Mouse (Mus musculus): ENCODE results near the gene Pkig. TPM values are rescaled to one million over a fixed set of nuclear protein-coding genes. Genes with fewer than 3 reads are reported as not detected.

The Pkig gene
- polyA plus RNA-seq, 1 experiment from 2014 or later = 187 TPM

- Histone ChIP-seq H3K9ac (replicated peaks; ENCODE audit: low read length) (peak overlapping the region; percentile 86), H3K27me3 (ENCODE audit: insufficient read depth, low read length) (no peaks in the 10 kb centered on the region), H3K27ac (ENCODE audit: low read length) (peak overlapping the region; percentile 87), H3K9me3 (ENCODE audit: low read length) (no peaks in the 10 kb centered on the region), H3K4me1 (ENCODE audit: insufficient read depth, low read length) (peaks cover 31% of the 10 kb centered on the region), H3K36me3 (ENCODE audit: insufficient read depth, low read length) (no peaks in the 10 kb centered on the region), H3K4me2 (replicated peaks; ENCODE audit: low read depth, low read length) (peak overlapping the region; percentile 72), H3K4me3 (ENCODE audit: low read length) (peak overlapping the region; percentile 72)
- WGBS = 1% methylated on average over 8 of the region's 8 CpGs
- 0 out of 2 replicates have a peak, but pooled peaks have one; percentile 5 for ATAC-seq (ENCODE audit: low FRiP score, low TSS enrichment)
Measured at GRCm38 (mm10) chr2:163658941-163659340, 755 bp downstream of the Pkig start.

- Histone ChIP-seq H3K4me1 (ENCODE audit: insufficient read depth, low read length) (peaks cover 31% of the 10 kb centered on the region), H3K9me3 (ENCODE audit: low read length) (no peaks in the 10 kb centered on the region), H3K4me3 (ENCODE audit: low read length) (peak overlapping the region; percentile 72), H3K27me3 (ENCODE audit: insufficient read depth, low read length) (no peaks in the 10 kb centered on the region), H3K27ac (ENCODE audit: low read length) (no peak overlapping the region; the same call in 1 of the 2 replicates), H3K36me3 (ENCODE audit: insufficient read depth, low read length) (no peaks in the 10 kb centered on the region), H3K9ac (replicated peaks; ENCODE audit: low read length) (peak overlapping the region; percentile 86), H3K4me2 (replicated peaks; ENCODE audit: low read depth, low read length) (peak overlapping the region; percentile 72)
- WGBS = 75% methylated on average over 12 of the region's 12 CpGs
- no peak for ATAC-seq (ENCODE audit: low FRiP score, low TSS enrichment)
Measured at GRCm38 (mm10) chr2:163659431-163659830, 1.2 kb downstream of the Pkig start.

GRCm38 (mm10) chr2:163660103-163660701 is 2.0 kb downstream of the Pkig start:
- Histone ChIP-seq H3K27ac (ENCODE audit: low read length) (peak overlapping the region; percentile 74; the same call in 1 of the 2 replicates), H3K9me3 (ENCODE audit: low read length) (no peaks in the 10 kb centered on the region), H3K27me3 (ENCODE audit: insufficient read depth, low read length) (no peaks in the 10 kb centered on the region), H3K4me1 (ENCODE audit: insufficient read depth, low read length) (peaks cover 31% of the 10 kb centered on the region), H3K9ac (replicated peaks; ENCODE audit: low read length) (peak overlapping the region; percentile 7; the same call in 1 of the 2 replicates), H3K36me3 (ENCODE audit: insufficient read depth, low read length) (no peaks in the 10 kb centered on the region), H3K4me2 (replicated peaks; ENCODE audit: low read depth, low read length) (no peak overlapping the region), H3K4me3 (ENCODE audit: low read length) (no peak overlapping the region)
- 55% methylated on average over 5 of the region's 5 CpGs for WGBS
- ATAC-seq (ENCODE audit: low FRiP score, low TSS enrichment) = no peak

GRCm38 (mm10) chr2:163661371-163661850 is 3.2 kb downstream of the Pkig start:
- Histone ChIP-seq H3K27me3 (ENCODE audit: insufficient read depth, low read length) (no peaks in the 10 kb centered on the region), H3K4me2 (replicated peaks; ENCODE audit: low read depth, low read length) (no peak overlapping the region), H3K36me3 (ENCODE audit: insufficient read depth, low read length) (no peaks in the 10 kb centered on the region), H3K9me3 (ENCODE audit: low read length) (no peaks in the 10 kb centered on the region), H3K4me3 (ENCODE audit: low read length) (no peak overlapping the region), H3K4me1 (ENCODE audit: insufficient read depth, low read length) (peaks cover 31% of the 10 kb centered on the region), H3K27ac (ENCODE audit: low read length) (peak overlapping the region; percentile 74), H3K9ac (replicated peaks; ENCODE audit: low read length) (no peak overlapping the region; the same call in 1 of the 2 replicates)
- peak; percentile 82 for ATAC-seq (ENCODE audit: low FRiP score, low TSS enrichment)
- 31% methylated on average over 6 of the region's 6 CpGs for WGBS

DNA sequence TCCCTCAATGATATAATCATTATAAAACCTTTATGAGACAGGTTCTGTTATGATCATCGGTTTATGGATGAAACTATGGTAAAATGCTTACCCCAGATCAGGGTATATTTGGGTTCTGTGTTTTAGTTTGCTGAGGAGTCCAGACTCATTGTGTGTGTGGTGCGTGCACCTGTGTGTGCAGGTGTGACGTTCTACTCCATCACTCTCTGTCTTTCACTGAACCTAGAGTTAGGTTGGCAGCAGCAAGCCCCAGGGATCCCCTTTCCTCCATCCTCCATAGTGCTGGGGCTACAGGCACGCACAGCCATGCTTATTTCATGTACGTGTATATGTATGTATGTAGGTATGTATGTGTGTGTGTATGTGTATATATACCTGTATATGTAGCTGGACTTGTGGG is 3.9 kb downstream of the Pkig start:
- 93% methylated on average over 5 of the region's 5 CpGs for WGBS
- H3K27me3 ChIP-seq (ENCODE audit: insufficient read depth, low read length) = no peaks in the 10 kb centered on the region
- no peak for ATAC-seq (ENCODE audit: low FRiP score, low TSS enrichment)
- H3K36me3 ChIP-seq (ENCODE audit: insufficient read depth, low read length) = no peaks in the 10 kb centered on the region
- H3K27ac ChIP-seq (ENCODE audit: low read length) = peak overlapping the region; percentile 74; the same call in 1 of the 2 replicates
- no peak overlapping the region for H3K4me3 ChIP-seq (ENCODE audit: low read length)
- no peaks in the 10 kb centered on the region for H3K9me3 ChIP-seq (ENCODE audit: low read length)
- H3K4me2 ChIP-seq (replicated peaks; ENCODE audit: low read depth, low read length) = 0 out of 2 replicates have a peak overlapping the region, but pooled peaks have one; percentile 10
- no peak overlapping the region for H3K9ac ChIP-seq (replicated peaks; ENCODE audit: low read length)
- peaks cover 31% of the 10 kb centered on the region for H3K4me1 ChIP-seq (ENCODE audit: insufficient read depth, low read length)

GRCm38 (mm10) chr2:163662698-163663221 is 4.6 kb downstream of the Pkig start:
- no peaks in the 10 kb centered on the region for H3K9me3 ChIP-seq (ENCODE audit: low read length)
- no peak overlapping the region for H3K4me2 ChIP-seq (replicated peaks; ENCODE audit: low read depth, low read length)
- no peak overlapping the region for H3K9ac ChIP-seq (replicated peaks; ENCODE audit: low read length)
- no peaks in the 10 kb centered on the region for H3K27me3 ChIP-seq (ENCODE audit: insufficient read depth, low read length)
- no peak overlapping the region for H3K27ac ChIP-seq (ENCODE audit: low read length)
- H3K4me3 ChIP-seq (ENCODE audit: low read length) = no peak overlapping the region
- peaks cover 31% of the 10 kb centered on the region for H3K4me1 ChIP-seq (ENCODE audit: insufficient read depth, low read length)
- no peak for ATAC-seq (ENCODE audit: low FRiP score, low TSS enrichment)
- no peaks in the 10 kb centered on the region for H3K36me3 ChIP-seq (ENCODE audit: insufficient read depth, low read length)
- 62% methylated on average over 2 of the region's 2 CpGs for WGBS

DNA sequence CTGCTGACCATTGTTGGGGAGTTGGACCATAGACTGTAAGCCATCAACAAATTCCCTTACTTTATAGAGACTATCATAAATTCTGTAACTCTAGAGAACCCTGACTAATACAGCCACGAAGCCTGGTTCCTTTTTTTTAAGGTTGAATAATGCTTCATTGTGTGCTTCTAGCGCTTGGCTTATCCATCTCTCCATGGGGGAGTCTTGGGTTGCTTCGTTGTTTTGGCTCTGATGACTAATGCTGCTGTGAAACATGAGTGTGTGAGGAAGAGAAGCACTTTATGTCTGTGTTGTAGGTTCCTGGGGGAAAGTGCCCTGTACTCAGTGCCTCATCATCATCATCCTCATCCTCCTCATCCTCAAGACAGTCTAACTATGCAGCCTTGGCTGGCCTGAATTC is 5.7 kb downstream of the Pkig start:
- no peaks in the 10 kb centered on the region for H3K36me3 ChIP-seq (ENCODE audit: insufficient read depth, low read length)
- H3K27ac ChIP-seq (ENCODE audit: low read length) = no peak overlapping the region
- no peak overlapping the region for H3K4me3 ChIP-seq (ENCODE audit: low read length)
- H3K9ac ChIP-seq (replicated peaks; ENCODE audit: low read length) = no peak overlapping the region
- no peaks in the 10 kb centered on the region for H3K9me3 ChIP-seq (ENCODE audit: low read length)
- H3K4me1 ChIP-seq (ENCODE audit: insufficient read depth, low read length) = peaks cover 31% of the 10 kb centered on the region
- H3K27me3 ChIP-seq (ENCODE audit: insufficient read depth, low read length) = no peaks in the 10 kb centered on the region
- no peak overlapping the region for H3K4me2 ChIP-seq (replicated peaks; ENCODE audit: low read depth, low read length)
- no peak for ATAC-seq (ENCODE audit: low FRiP score, low TSS enrichment)
- 52% methylated on average over 3 of the region's 3 CpGs for WGBS

GRCm38 (mm10) chr2:163667045-163667444 is 8.9 kb downstream of the Pkig start:
- ATAC-seq (ENCODE audit: low FRiP score, low TSS enrichment) = no peak
- 83% methylated on average over 1 of the region's 1 CpGs for WGBS
- H3K36me3 ChIP-seq (ENCODE audit: insufficient read depth, low read length) = no peaks in the 10 kb centered on the region
- no peak overlapping the region for H3K27ac ChIP-seq (ENCODE audit: low read length)
- no peaks in the 10 kb centered on the region for H3K27me3 ChIP-seq (ENCODE audit: insufficient read depth, low read length)
- no peak overlapping the region for H3K9ac ChIP-seq (replicated peaks; ENCODE audit: low read length)
- H3K9me3 ChIP-seq (ENCODE audit: low read length) = no peaks in the 10 kb centered on the region
- no peak overlapping the region for H3K4me3 ChIP-seq (ENCODE audit: low read length)
- H3K4me2 ChIP-seq (replicated peaks; ENCODE audit: low read depth, low read length) = no peak overlapping the region
- peaks cover 6% of the 10 kb centered on the region for H3K4me1 ChIP-seq (ENCODE audit: insufficient read depth, low read length)

DNA sequence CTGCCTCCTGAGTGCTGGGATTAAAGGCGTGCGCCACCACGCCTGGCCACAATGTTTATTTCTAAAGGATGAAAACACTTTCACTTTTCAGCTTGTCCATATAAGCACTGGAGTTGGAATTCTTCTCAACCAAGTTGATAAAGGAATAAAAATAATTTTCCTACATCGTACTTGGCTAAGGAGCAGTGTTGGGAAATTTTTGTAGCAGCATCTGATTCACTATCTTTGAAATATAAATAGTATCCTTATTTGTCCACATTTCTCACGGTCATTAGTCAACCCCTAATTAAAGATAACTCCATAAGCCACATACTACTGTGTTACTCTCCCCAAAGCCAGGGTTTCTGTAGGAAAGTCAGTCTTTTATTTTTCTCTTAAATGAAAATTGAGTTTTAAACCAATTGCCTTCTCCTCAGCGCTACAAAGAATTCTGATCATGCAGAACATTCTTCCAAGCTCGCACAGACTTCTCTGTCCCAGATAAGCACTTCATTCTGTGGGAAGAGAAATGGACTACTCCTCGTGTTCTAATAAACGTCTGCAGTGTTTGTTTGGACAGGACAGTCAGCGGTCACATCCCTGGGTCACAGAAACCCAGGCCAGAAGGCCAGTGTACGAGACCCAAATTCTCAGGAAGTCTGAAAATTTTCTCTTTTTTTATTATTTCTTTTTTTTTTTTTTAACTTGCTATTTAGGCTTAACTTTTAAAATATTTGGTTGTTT is 12.8 kb downstream of the Pkig start:
- H3K9me3 ChIP-seq (ENCODE audit: low read length) = no peaks in the 10 kb centered on the region
- no peak overlapping the region for H3K9ac ChIP-seq (replicated peaks; ENCODE audit: low read length)
- no peaks in the 10 kb centered on the region for H3K27me3 ChIP-seq (ENCODE audit: insufficient read depth, low read length)
- no peak overlapping the region for H3K4me3 ChIP-seq (ENCODE audit: low read length)
- peak overlapping the region; percentile 53; the same call in 1 of the 2 replicates for H3K27ac ChIP-seq (ENCODE audit: low read length)
- peaks cover 28% of the 10 kb centered on the region for H3K4me1 ChIP-seq (ENCODE audit: insufficient read depth, low read length)
- no peak overlapping the region for H3K4me2 ChIP-seq (replicated peaks; ENCODE audit: low read depth, low read length)
- 72% methylated on average over 11 of the region's 11 CpGs for WGBS
- no peak for ATAC-seq (ENCODE audit: low FRiP score, low TSS enrichment)
- no peaks in the 10 kb centered on the region for H3K36me3 ChIP-seq (ENCODE audit: insufficient read depth, low read length)

DNA sequence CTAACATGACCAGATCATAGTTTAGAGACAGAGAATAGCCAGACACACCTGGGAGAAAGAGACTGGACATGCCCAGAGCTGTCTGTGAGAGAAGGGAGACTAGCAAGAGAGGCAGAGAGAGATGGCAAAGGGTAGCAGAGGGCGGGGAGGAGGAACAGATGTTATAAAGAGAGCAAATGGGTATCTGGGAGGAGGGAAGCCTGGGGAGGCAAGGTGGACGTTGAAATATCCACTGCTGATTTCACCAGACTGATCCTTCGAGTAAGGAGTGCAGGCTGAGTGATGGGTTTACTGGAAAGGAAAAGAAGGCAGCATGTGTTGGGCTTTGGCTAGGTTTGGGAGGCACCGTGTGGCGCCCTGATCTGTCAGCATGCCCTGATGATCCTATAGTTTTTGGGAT is 16.2 kb downstream of the Pkig start:
- Histone ChIP-seq H3K4me1 (ENCODE audit: insufficient read depth, low read length) (peaks cover 30% of the 10 kb centered on the region), H3K27ac (ENCODE audit: low read length) (peak overlapping the region; percentile 63), H3K27me3 (ENCODE audit: insufficient read depth, low read length) (no peaks in the 10 kb centered on the region), H3K9me3 (ENCODE audit: low read length) (no peaks in the 10 kb centered on the region), H3K4me3 (ENCODE audit: low read length) (no peak overlapping the region), H3K36me3 (ENCODE audit: insufficient read depth, low read length) (no peaks in the 10 kb centered on the region), H3K4me2 (replicated peaks; ENCODE audit: low read depth, low read length) (no peak overlapping the region), H3K9ac (replicated peaks; ENCODE audit: low read length) (no peak overlapping the region)
- WGBS = 40% methylated on average over 5 of the region's 5 CpGs
- ATAC-seq (ENCODE audit: low FRiP score, low TSS enrichment) = no peak
